Mouse (Mus musculus) lung, adult 2 months (tissue): Measurements from ENCODE around the gene Spata13.

Source experiments
- CTCF ChIP-seq: fragments of 200-500 bp; IDR thresholded peaks from 2 replicates; pipeline ENCODE4 v1.5.1; 2011; ENCODE audit warnings: mild to moderate bottlenecking, low read length, control low read depth; ENCODE audit not compliant: insufficient read depth
- POLR2A ChIP-seq: fragments of 200-500 bp; IDR thresholded peaks from 2 replicates; pipeline ENCODE4 v1.6.1; 2011; ENCODE audit warnings: low read depth, mild to moderate bottlenecking, control low read depth, low read length, borderline replicate concordance; ENCODE audit errors: extremely low read depth

DNA sequence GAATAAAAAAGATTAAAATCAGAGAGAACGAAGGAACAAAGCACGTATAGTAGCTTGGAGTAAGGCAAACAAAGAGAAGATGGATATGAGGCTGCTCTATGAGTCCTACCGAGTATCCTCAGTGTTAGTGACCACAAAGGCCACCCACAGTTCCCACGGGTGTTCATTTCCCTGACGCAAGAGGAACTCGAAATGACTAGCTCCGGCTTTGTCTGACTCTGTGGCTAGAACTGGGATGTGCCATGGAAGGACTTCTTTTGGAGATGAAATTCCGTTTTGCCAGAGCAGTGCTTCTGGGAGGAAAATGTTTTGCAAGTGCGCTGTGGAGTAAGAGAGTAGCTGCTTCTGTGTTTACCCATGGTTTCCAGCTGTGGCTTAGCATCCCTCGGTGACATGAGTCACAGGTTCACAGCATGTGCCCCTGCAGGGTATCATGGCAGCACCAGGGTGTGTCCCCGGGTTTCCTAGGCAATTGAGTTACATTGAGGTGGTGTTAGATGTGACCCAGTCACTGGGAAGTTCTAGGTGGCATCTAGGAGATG is 78.6 kb downstream of the Spata13 start:
- TF ChIP-seq CTCF (no peak), POLR2A (no peak)
